Mouse (Mus musculus) layer of hippocampus, adult 2 months (tissue): ENCODE measurements at regions not wholly inside any gene's neighbourhood (a gene's known extent, or its start where the extent isn't known, plus 50 kb on each side); places are given as distances from the start of the nearest gene placed in this dataset.

Source experiments
- DNase-seq, 2 experiments: peaks; one replicate each; pipeline ENCODE4 v3.0.0; 2022; ENCODE audit warnings: low spot score in 2 of 2
- H3K27ac ChIP-seq: fragments of 200-600 bp; 2 replicates; pipeline ENCODE4 v1.8.1; 2022
- H3K4me3 ChIP-seq: fragments of 200-600 bp; 2 replicates; pipeline ENCODE4 v1.8.1; 2022; ENCODE audit warnings: mild to moderate bottlenecking
- CTCF ChIP-seq: fragments of 200-600 bp; conservative IDR thresholded peaks from 2 replicates; pipeline ENCODE4 v1.8.1; 2022; ENCODE audit warnings: antibody characterized with exemption, mild to moderate bottlenecking, moderate library complexity

DNA sequence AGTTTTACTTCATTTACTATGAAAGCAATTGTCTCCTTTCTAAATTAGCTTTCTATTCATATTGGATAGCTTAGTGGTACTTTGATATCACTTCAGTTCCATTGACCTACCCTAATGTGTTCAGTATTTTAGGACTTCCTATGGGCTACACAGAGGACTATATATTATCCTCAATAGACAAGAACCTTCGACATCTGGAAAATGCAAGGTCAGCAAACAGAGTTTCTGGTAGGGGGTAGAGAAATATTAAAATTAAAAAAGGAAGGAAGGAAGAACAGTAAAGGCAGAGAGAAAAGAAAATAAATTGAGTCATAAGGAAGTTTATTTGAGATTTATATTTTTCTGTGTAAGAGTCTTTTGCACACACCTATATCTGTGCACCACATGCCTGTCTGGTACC is 107.4 kb upstream of the Insig1 start:
- no peak for DNase-seq
- H3K27ac ChIP-seq, result no peak overlapping the region
- H3K4me3 ChIP-seq, result no peak overlapping the region
- TF ChIP-seq CTCF, result no peak

DNA sequence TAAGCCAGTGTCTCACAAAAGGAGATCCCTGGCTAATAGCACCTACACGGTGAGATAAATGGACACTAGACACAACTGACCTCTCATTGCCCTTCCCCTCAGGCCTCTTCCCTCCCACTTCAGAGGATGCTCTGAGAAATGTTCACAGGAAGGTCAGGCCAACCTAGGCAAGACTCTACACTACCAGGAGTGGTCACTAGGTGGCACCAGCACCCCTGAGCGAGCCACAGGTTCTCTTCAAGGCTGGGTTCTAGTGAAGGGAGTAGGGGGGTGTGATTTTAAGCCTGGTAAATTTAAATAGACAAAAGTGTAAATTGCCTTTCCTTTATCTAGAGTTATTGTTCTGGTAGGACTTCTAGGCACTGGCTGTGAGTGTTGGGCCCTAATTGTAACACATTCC is 76.0 kb upstream of the Insig1 start:
- no peak overlapping the region for H3K4me3 ChIP-seq
- peak; percentile 49 to 78 for DNase-seq
- TF ChIP-seq CTCF, result peak; percentile 99
- no peak overlapping the region for H3K27ac ChIP-seq

DNA sequence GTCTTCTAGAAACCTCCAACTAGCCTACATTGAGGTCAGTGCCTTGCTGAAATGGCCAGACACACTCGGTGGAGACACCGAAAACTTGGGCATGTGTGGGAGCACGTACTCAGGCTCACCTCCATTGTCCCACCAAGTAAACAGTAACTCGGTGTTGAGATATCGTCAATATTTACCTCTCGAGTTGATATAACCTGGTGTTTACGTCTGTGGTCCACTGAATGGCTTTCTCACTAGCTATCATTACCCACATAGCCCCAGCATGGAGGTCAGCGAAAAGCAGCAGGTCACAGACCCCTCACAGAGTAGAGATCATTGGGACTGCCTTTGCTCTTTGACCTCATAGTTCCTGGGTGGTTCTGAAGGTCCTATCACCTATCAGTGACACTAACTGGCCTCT is 73.4 kb upstream of the Insig1 start:
- H3K27ac ChIP-seq, result no peak overlapping the region
- no peak overlapping the region for H3K4me3 ChIP-seq
- no peak for DNase-seq
- TF ChIP-seq CTCF, result no peak

GRCm38 (mm10) chr5:28002922-28003321 is 68.2 kb upstream of the Insig1 start:
- H3K4me3 ChIP-seq, result no peak overlapping the region
- DNase-seq, result no peak
- H3K27ac ChIP-seq, result no peak overlapping the region
- TF ChIP-seq CTCF, result peak; percentile 28; the same call in 1 of the 2 replicates

- TF ChIP-seq CTCF, result no peak
- H3K4me3 ChIP-seq, result no peak overlapping the region
- DNase-seq, result no peak
- no peak overlapping the region for H3K27ac ChIP-seq
Measured at GRCm38 (mm10) chr5:28003756-28004486, 67.2 kb upstream of the Insig1 start.

- H3K27ac ChIP-seq, result no peak overlapping the region
Measured at GRCm38 (mm10) chr5:28004487-28004827, 66.7 kb upstream of the Insig1 start.

DNA sequence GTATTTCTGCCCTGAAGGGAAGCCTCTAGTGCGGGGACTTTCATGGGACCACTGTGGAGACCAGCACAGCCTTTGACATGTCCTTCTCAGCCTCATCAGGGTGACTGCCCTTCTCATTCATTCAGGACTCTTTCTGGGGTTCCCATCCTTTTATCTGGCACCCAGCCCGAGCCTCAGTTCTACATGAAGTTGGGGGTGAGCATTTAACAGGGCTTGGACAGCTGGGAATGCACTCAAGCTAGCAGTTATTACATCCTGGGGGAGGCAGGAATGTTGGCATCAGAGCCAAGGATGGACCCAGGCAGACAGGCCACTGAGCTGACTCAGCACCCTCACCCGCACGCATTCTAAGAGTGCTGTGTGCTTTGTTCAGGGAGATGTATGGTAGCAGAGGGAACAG is 61.8 kb upstream of the Insig1 start:
- no peak for DNase-seq
- Histone ChIP-seq H3K4me3 (no peak overlapping the region), H3K27ac (no peak overlapping the region)
- TF ChIP-seq CTCF, result no peak

More at GRCm38 (mm10) chr5:28004487-28004827, 66.7 kb upstream of the Insig1 start:
- no peak overlapping the region for H3K4me3 ChIP-seq
- no peak for DNase-seq
- TF ChIP-seq CTCF, result no peak

DNA sequence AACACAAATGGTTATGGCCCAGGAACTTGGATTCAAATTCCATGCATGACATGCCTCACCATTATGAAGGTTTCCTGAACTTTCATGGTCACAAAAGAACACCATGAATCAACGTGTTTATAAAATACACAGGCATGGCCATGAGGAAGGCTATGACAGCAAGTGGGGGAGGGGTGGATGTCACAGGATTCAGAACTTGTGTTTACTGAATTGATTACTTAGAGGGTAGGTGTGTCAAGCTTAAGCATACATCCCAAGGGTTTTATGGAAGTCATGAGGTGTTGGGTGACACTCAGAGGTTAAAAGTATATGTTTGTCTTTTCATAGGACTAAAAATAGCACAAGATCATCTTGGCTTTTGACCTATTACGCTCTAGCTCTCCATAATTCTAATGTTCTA is 61.3 kb upstream of the Insig1 start:
- H3K27ac ChIP-seq, result no peak overlapping the region
- no peak for DNase-seq
- no peak for TF ChIP-seq CTCF
- no peak overlapping the region for H3K4me3 ChIP-seq

GRCm38 (mm10) chr5:28010529-28010928 is 60.6 kb upstream of the Insig1 start:
- no peak for TF ChIP-seq CTCF
- no peak overlapping the region for H3K4me3 ChIP-seq
- H3K27ac ChIP-seq, result no peak overlapping the region
- DNase-seq, result no peak

- no peak overlapping the region for H3K27ac ChIP-seq
- no peak for TF ChIP-seq CTCF
- no peak overlapping the region for H3K4me3 ChIP-seq
- DNase-seq, result no peak
Measured at GRCm38 (mm10) chr5:28012496-28012895, 58.7 kb upstream of the Insig1 start.

DNA sequence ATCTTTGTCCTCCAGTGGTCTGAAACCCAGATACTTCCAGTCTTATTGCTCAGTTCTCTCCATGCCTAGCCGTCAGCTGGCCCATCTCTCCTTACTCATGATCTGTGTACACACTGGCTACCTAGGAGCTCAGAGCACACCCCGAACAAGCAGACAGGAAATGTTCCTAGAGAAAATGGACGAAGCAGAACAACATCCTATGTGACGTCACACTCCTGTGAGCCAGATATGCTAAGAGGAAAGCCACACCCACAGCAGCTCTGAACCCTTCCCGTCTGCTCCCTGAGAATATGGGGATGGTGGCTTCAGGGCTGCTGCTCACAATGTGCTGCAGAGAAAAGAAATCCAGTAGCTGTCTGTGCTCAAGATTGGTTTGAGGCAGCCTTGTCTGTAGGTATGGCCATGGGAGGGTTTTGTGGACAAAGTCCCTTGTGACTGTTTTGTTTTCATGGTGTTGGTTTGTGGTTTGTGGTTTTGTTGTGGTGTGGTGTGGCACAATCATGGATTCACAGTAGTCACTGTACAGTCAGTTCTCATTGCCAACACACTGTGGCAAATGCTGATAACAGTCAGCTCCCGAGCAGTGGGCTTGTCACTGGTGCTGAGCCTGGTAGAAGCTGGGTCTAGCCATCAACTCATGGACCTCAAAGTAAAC is 57.4 kb upstream of the Insig1 start:
- no peak for TF ChIP-seq CTCF
- Histone ChIP-seq H3K27ac (no peak overlapping the region), H3K4me3 (no peak overlapping the region)
- no peak for DNase-seq

DNA sequence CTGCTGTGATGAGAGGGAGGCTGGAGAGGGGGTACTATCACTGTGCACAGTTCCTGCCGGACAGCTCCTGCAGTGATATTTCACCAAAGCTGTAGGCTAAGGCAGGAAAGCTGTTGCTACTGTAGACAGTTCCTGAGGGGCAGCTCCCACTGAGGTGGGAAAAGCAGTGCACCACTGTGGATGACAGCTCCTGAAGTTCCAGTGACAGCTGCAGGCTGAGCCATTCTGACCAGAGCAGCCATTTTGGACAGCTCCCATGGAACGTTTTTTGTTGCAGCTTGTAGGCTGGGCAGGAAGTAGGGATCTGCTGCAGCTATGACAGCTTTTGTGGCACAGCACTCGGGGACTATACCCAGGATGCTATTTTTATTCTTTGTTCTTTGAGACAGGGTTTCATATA is 51.3 kb upstream of the Insig1 start:
- DNase-seq, result no peak
- Histone ChIP-seq H3K27ac (no peak overlapping the region), H3K4me3 (no peak overlapping the region)
- TF ChIP-seq CTCF, result no peak
